Mouse (Mus musculus) E14TG2a.4 (cell line): Measurements from ENCODE around the gene Tmem206.

Experiments
- CTCF ChIP-seq: conservative IDR thresholded peaks from 2 replicates; pipeline ENCODE4 v1.5.1; 2014; ENCODE audit warnings: low read length
- NANOG ChIP-seq: IDR thresholded peaks from 2 replicates; pipeline ENCODE4 v1.6.1; 2014; ENCODE audit warnings: borderline replicate concordance, low read length, mixed read lengths
- POU5F1 ChIP-seq: IDR thresholded peaks from 2 replicates; pipeline ENCODE4 v1.6.1; 2014; ENCODE audit warnings: low read length, borderline replicate concordance

DNA sequence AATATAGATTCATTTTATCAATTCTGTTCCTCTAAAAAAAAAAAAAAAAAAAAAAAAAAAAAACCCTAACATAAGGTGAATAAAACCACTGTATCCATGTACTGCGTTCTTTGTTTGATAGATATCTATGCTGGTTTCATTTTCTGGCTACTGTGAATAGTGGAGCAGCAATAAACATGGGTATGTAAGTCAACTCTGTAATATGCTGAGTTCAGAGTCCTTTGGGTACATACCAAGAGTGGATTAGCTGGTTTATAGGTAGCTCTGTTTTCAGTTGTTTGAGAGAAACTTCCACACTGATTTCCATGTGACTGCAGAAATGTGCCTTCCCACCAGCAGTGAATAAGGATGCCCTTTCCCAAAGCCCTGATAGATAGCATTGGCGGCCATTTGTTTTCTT lies 52.4 kb downstream of the Tmem206 start:
- TF ChIP-seq CTCF (no peak), POU5F1 (no peak), NANOG (no peak)
